Mouse (Mus musculus) activated CD4-positive, CD25-positive, alpha-beta regulatory T cell (primary cell): ENCODE results near the gene Tdpoz1. TPM values are rescaled to one million over a fixed set of nuclear protein-coding genes. Genes with fewer than 3 reads are reported as not detected.

ENCODE experiments used
- polyA plus RNA-seq, 2 experiments: library from polyadenylated mRNA; unstranded; fragments of 100-300 nt; shearing (Covaris generic); gene quantifications; one replicate each; pipeline ENCODE4 v1.2.1; 2017

Gene Tdpoz1
- polyA plus RNA-seq, result not detected

GRCm38 (mm10) chr3:93676210-93676609 lies at the start of gene Tdpoz1:
Tdpoz1 (minus strand) TSS chr3:93676310.

GRCm38 (mm10) chr3:93692970-93693369 lies 16.9 kb upstream of the Tdpoz1 start, which contains the start of gene Gm37596:
Gm37596 (minus strand) TSS chr3:93693070.

GRCm38 (mm10) chr3:93652586-93652985 lies 23.5 kb downstream of the Tdpoz1 start, which contains the start of gene Tdpoz2:
Tdpoz2 (minus strand) TSS chr3:93652686.

Other genes starting within 250 kb of the Tdpoz1 start
- gene Tchh, start 234.0 kb downstream of the Tdpoz1 start, polyA plus RNA-seq, result under 1 TPM in 1 of 2 experiments, not detected in 1; 0.20 TPM
- not detected for gene Tchhl1, start 207.6 kb downstream of the Tdpoz1 start, polyA plus RNA-seq
- 1,000 to 10,000 TPM in 1 of 2 experiments, 100 to 1,000 TPM in 1; 475 to 1,419 TPM for gene S100a11, start 155.8 kb downstream of the Tdpoz1 start, polyA plus RNA-seq
- 1,000 to 10,000 TPM in 1 of 2 experiments, 100 to 1,000 TPM in 1; 590 to 2,365 TPM for gene S100a10, start 121.2 kb downstream of the Tdpoz1 start, polyA plus RNA-seq
- gene Tdpoz2, start 23.6 kb downstream of the Tdpoz1 start, polyA plus RNA-seq, result not detected
- gene Gm37596, start 16.8 kb upstream of the Tdpoz1 start, polyA plus RNA-seq, result not detected
- gene Gm5773, start 96.7 kb upstream of the Tdpoz1 start, polyA plus RNA-seq, result not detected
- not detected for gene Tdpoz4, start 120.1 kb upstream of the Tdpoz1 start, polyA plus RNA-seq
- gene Tdpoz3, start 149.7 kb upstream of the Tdpoz1 start, polyA plus RNA-seq, result not detected